Mouse (Mus musculus): Measurements from ENCODE around the gene Rufy4. TPM values are rescaled to one million over a fixed set of nuclear protein-coding genes. Genes with fewer than 3 reads are reported as not detected.

Rufy4 gene
- total and polyA plus RNA-seq, 3 experiments, result not detected

DNA sequence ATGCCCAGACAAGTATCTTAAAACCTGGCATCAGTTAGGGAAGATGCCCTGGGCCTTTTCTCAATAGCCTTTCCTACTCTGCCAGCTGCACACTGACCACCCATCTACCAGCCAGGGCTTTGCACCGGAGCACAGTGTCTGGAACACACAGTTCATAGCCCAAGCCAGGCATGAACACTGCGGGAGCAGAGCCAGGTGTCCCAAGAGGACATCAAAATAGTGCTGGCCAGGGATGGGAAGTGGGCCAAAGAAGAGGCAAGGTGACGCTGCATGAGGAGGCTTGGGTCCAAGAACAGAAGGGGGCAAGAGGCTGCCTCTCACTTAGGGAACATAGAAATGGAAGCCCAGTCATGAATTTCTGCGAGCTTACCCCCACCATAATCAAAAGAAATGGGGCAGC, 19.7 kb upstream of the Rufy4 start:
- H3K27me3 ChIP-seq (replicated peaks), result peaks cover 87% of the 10 kb centered on the region
- no peaks in the 10 kb centered on the region for H3K36me3 ChIP-seq (replicated peaks in 1 of 2; ENCODE audit: control insufficient read depth in 1 of 2, insufficient read depth in 1 of 2, low read length in 1 of 2)
- no peaks in the 10 kb centered on the region for H3K9me3 ChIP-seq (replicated peaks; ENCODE audit: low read length)
- no peaks in the 10 kb centered on the region for H3K79me2 ChIP-seq (replicated peaks; ENCODE audit: control insufficient read depth, extremely low read depth, insufficient read depth, poor library complexity, severe bottlenecking)
- dilution Hi-C loops (cut with MboI; ENCODE audit: extremely low pct_ligation_motif_present, extremely low pct_unique_long_range_greater_than_20kb, low sequenced_read_pairs), result no loop called here
- no peak overlapping the region for H3K4me3 ChIP-seq (replicated peaks in 1 of 3; ENCODE audit: low read depth in 2 of 3, low read length in 2 of 3, poor library complexity in 1 of 3)
- no peak overlapping the region for H3K27ac ChIP-seq (ENCODE audit: insufficient read depth, low read depth)
- no peak overlapping the region for H3K9ac ChIP-seq (ENCODE audit: insufficient read depth, low read depth)
- H3K4me1 ChIP-seq (ENCODE audit: control insufficient read depth in 1 of 2, insufficient read depth in 2 of 2), result peaks cover 0 to 27% of the 10 kb centered on the region in 2 experiments; a peak in 2 of 4 replicates
- TF ChIP-seq MEF2A (IDR thresholded peaks at IDR 0.05; ENCODE audit: borderline replicate concordance, low read depth, low read length), result no peak
- TF ChIP-seq CHD2 (IDR thresholded peaks at IDR 0.05; ENCODE audit: low read length), result no peak
- no peak for TF ChIP-seq ETS1 (conservative IDR thresholded peaks at IDR 0.05; ENCODE audit: low read depth, low read length)
- no peak for TF ChIP-seq KAT2A (IDR thresholded peaks at IDR 0.05; ENCODE audit: insufficient replicate concordance, low read length)
- no peak for TF ChIP-seq POLR2A (IDR thresholded peaks at IDR 0.05; ENCODE audit: low read depth, low read length)
- no peak for TF ChIP-seq SMC3 (IDR thresholded peaks at IDR 0.05; ENCODE audit: low read depth, low read length)
- TF ChIP-seq MAX (IDR thresholded peaks at IDR 0.05; ENCODE audit: low read length), result no peak
- TF ChIP-seq GABPA (IDR thresholded peaks at IDR 0.05; ENCODE audit: insufficient replicate concordance, low read depth, low read length), result no peak
- no peak for DNase-seq (ENCODE audit: extremely low read depth)
- H3K4me2 ChIP-seq (ENCODE audit: insufficient read depth, low read depth, poor library complexity, severe bottlenecking), result no peak overlapping the region
- in situ Hi-C loops (cut with MboI; ENCODE audit: low pct_ligation_motif_present, low pct_unique_long_range_greater_than_20kb, low sequenced_read_pairs), result no loop called here

DNA sequence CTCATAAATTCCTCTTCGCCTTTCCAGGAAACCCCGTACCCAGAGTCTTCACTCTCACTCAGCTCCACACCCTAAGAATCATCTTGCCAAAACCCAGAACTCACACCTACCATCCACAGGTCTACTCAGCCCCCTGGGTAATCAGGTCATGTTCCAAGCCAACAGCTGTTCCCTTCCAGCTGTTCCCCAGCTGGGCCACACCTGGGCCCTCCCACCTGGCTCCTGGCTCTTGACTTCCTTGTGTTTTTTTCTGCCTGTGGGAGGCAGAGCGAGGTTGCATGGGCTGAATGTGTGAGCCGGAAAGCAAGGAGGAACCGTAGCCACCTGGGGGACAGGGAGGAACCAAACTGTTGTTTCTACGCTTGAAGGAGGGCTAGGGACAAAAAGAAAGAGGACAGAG, 19.1 kb upstream of the Rufy4 start:
- H3K27ac ChIP-seq (ENCODE audit: insufficient read depth, low read depth), result no peak overlapping the region
- H3K79me2 ChIP-seq (replicated peaks; ENCODE audit: control insufficient read depth, extremely low read depth, insufficient read depth, poor library complexity, severe bottlenecking), result no peaks in the 10 kb centered on the region
- no peak overlapping the region for H3K4me3 ChIP-seq (replicated peaks in 1 of 3; ENCODE audit: low read depth in 2 of 3, low read length in 2 of 3, poor library complexity in 1 of 3)
- DNase-seq (ENCODE audit: extremely low read depth), result no peak
- H3K4me2 ChIP-seq (ENCODE audit: insufficient read depth, low read depth, poor library complexity, severe bottlenecking), result no peak overlapping the region
- H3K9me3 ChIP-seq (replicated peaks; ENCODE audit: low read length), result no peaks in the 10 kb centered on the region
- H3K27me3 ChIP-seq (replicated peaks), result peaks cover 87% of the 10 kb centered on the region
- in situ Hi-C loops (cut with MboI; ENCODE audit: low pct_ligation_motif_present, low pct_unique_long_range_greater_than_20kb, low sequenced_read_pairs) (no loop called here), dilution Hi-C loops (cut with MboI; ENCODE audit: extremely low pct_ligation_motif_present, extremely low pct_unique_long_range_greater_than_20kb, low sequenced_read_pairs) (no loop called here)
- H3K36me3 ChIP-seq (replicated peaks in 1 of 2; ENCODE audit: control insufficient read depth in 1 of 2, insufficient read depth in 1 of 2, low read length in 1 of 2), result no peaks in the 10 kb centered on the region
- peaks cover 0 to 27% of the 10 kb centered on the region in 2 experiments; a peak in 2 of 4 replicates for H3K4me1 ChIP-seq (ENCODE audit: control insufficient read depth in 1 of 2, insufficient read depth in 2 of 2)
- TF ChIP-seq UBTF (IDR thresholded peaks at IDR 0.05; ENCODE audit: low read depth, low read length) (no peak), KAT2A (IDR thresholded peaks at IDR 0.05; ENCODE audit: insufficient replicate concordance, low read length) (no peak), MXI1 (IDR thresholded peaks at IDR 0.05; ENCODE audit: low read depth, low read length) (no peak), RAD21 (IDR thresholded peaks at IDR 0.05; ENCODE audit: low read depth, low read length) (no peak), CHD1 (IDR thresholded peaks at IDR 0.05; ENCODE audit: low read depth, low read length) (no peak), ZNF384 (IDR thresholded peaks at IDR 0.05; ENCODE audit: low read depth, low read length) (no peak), SMC3 (IDR thresholded peaks at IDR 0.05; ENCODE audit: low read depth, low read length) (no peak), MEF2A (IDR thresholded peaks at IDR 0.05; ENCODE audit: borderline replicate concordance, low read depth, low read length) (no peak)
- H3K9ac ChIP-seq (ENCODE audit: insufficient read depth, low read depth), result no peak overlapping the region

Data from CH12.LX (cell line).